Mouse (Mus musculus): Measurements from ENCODE around the gene Fam89a.

Gene Fam89a

DNA sequence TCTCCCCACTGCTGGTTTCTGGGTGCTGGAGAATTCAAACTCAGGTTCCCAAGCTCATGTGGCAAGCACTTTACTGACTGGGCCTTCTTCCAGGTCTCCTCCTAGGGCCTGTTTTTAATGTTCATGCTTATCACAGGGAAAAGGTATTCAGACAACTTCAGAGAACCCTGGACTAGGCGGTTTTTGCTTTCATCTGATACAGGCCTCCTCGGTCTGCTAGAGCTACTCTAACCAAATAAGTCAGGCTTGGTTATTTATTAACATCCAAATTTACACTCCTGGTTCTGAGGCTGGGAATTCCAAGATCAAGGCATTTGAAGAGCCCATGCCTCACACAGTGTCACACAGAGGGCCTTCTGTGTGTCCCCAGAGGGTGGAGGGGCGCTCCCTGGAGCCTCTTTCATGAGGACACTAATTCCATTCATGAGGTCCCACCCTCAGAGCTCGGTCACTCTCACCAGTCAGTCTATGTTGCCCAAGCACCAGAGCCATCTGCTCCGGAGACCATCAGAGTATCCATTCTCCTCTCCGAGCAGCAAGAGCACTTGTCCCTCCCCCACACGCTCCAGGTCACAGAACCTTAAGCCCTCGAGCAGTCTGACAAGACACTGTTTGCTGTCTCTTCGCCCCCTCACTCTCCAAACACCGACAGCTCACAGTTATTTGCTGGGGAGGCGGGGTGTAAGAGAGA, 2.6 kb upstream of the Fam89a start:
- peak in 1 of 2 experiments; percentile 24 for DNase-seq (ENCODE audit: low spot score in 2 of 2)

- DNase-seq (ENCODE audit: low spot score in 2 of 2) = no peak
Observed at GRCm38 (mm10) chr8:124752325-124752862, 762 bp upstream of the Fam89a start.

GRCm38 (mm10) chr8:124751191-124751590, 441 bp downstream of the Fam89a start:
- DNase-seq (ENCODE audit: low spot score in 2 of 2) = no peak

- no peak for DNase-seq (ENCODE audit: low spot score in 2 of 2)
Observed at GRCm38 (mm10) chr8:124746661-124747060, 5.0 kb downstream of the Fam89a start.

DNA sequence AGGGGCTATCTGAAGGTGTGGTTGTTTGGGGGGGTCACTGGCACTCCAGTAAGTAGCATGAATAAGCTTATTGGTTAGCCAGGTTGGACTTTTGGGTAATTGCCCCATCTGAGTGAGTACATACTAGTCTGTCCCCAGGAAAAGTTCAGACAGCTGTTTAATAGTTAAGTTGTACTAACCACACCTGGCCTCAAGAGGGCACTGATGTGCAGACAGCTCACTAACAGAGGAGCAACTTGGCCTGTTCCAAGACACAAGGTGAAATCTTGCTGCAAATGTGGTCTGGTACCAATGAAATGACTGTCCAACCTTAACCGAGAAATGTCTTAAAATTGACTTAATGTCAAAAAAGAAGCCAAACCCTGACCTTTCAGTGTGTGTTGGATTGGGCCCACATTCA, 12.4 kb downstream of the Fam89a start:
- no peak for DNase-seq (ENCODE audit: low spot score in 2 of 2)

DNA sequence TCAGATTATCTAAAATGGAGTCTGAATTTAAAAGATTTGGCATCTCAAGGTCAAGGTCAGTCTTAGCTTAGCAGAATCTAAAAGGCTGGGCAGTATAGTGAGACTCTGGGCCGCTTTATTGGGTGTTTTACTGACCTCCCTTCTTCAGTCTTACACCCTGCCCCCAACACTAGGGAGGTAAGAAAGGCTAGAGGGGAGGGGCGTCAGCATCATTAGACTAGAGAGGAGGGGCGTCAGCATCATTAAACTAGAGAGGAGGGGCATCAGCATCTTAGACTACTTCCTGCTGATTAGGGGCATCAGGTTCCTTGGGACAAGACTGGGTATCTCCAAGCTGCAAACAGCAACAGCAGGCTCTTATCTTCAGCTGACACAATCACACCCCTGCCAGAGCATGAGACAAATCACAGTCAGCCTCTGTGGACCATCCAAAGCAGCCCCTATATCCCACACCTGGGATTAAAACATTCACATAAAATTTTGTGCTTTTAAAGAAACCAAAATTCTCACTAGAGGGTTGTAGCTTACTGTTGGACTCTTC, 16.2 kb downstream of the Fam89a start:
- DNase-seq (ENCODE audit: low spot score in 2 of 2) = no peak

GRCm38 (mm10) chr8:124732828-124733227, 18.8 kb downstream of the Fam89a start:
- no peak for DNase-seq (ENCODE audit: low spot score in 2 of 2)

- DNase-seq (ENCODE audit: low spot score in 2 of 2) = no peak
Observed at GRCm38 (mm10) chr8:124724301-124724700, 27.3 kb downstream of the Fam89a start.

GRCm38 (mm10) chr8:124721862-124722515, 29.6 kb downstream of the Fam89a start, which contains the start of the genes Ttc13 and Arv1:
Gene Ttc13, minus strand, starts transcription at chr8:124721983.
Gene Arv1, plus strand, starts transcription at chr8:124722139.
- peak; percentile 93 to 95 for DNase-seq (ENCODE audit: low spot score in 2 of 2)

DNA sequence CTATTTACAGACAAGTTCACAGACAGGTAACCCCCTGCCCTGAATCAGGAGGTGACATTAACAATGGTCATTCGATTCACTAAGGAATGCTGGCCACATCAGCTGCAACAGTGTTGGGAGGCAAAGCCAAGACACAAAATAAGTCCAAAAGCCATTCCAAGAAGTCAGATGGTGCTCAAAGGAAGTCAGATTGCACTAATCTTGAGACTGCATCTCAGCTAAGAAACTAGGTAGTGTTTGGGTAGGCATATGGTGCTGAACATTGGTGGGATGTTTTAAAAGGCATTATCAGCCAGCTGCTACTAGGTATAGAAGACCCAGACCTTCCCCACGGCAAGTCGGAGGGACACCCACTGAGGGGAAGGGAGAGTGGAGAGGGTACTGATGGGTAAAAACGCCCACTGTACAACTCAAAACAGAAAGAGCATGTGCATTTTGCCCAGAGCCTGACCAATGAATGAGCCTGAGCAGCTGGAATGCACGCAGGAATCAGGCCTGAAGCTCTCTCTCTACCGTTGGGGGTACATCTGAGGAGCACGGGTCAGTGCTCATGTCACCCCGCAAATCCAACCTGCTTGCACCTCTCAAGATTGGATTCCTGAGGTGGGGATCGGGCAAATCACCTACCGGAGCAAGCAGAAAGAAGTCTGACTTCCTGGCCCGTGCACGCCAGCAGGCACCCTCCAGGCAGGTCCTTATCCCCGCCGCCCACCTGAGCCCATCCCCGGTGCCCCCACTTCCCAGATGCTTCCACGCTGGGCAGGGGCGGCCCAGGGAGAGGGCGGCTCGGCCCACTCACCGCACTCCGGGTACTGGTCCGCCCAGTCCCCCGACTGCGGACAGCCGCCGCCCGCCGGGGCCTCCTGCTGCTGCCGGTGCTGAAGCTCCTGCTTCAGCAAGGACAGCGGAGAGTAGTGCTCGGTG, 30.4 kb downstream of the Fam89a start:
- peak in 1 of 2 experiments; percentile 19 for DNase-seq (ENCODE audit: low spot score in 2 of 2)

GRCm38 (mm10) chr8:124720133-124720532, 31.5 kb downstream of the Fam89a start:
- no peak for DNase-seq (ENCODE audit: low spot score in 2 of 2)

DNA sequence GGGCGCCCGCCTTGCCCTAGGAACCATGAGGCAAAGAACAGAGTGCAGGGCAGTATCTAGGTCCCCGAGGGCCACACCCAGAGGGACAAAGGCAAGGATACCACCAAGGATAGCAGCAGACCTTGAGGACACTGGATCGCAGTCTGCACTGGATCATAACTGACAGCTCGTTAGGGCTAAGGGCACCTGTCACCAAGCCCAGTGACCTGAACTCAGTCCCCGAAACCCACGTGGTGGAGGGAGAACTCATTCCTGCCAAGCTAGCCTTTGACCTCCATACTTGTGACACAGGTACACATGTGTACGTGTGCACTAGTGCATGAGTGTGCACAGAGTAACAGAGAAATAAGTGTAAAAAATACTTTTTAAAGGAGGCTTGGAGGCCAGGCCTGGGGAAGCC, 35.9 kb downstream of the Fam89a start:
- DNase-seq (ENCODE audit: low spot score in 2 of 2) = no peak

DNA sequence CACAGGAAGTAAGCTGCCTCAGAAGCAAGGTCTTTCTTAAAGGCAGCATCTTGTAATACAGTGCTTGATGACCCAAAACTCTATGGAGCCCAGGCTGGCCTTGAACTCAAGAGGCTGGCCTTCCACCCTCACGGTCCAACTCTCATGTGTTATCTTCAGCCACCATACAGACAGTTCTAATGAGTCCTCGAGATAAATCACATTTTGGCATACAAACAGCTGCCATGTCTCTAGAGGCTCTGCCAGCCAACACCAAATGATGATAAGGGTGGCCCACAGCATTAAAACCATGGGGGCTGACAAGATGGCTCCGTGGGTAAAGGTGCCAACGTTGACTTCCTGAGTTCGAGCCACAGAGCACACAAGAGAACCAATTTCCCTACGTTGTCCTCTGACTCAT, 38.4 kb downstream of the Fam89a start:
- no peak for DNase-seq (ENCODE audit: low spot score in 2 of 2)

GRCm38 (mm10) chr8:124705823-124706222, 45.8 kb downstream of the Fam89a start:
- no peak for DNase-seq (ENCODE audit: low spot score in 2 of 2)

GRCm38 (mm10) chr8:124704376-124704775, 47.3 kb downstream of the Fam89a start:
- DNase-seq (ENCODE audit: low spot score in 2 of 2) = no peak

- no peak for DNase-seq (ENCODE audit: low spot score in 2 of 2)
Observed at GRCm38 (mm10) chr8:124703526-124703925, 48.1 kb downstream of the Fam89a start.

DNA sequence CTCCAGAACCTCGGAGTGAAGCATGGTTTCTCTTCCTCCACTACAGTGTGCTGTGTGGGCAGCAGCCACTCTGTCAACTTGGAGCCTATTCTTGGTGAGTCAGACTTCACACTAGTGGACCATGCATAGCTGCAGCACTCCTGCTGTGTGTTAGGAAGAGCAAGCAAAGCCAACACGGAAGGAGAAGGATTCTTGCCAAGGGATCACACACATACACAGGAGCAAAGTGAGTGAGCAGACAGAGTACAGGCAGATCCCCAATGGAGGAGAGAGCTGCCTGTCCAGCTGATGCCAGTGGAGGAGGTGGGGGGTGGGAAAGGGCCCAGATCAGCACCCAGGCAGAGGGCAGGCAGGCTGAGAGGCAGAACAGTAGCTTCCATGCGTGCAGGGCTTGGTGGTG, 49.4 kb downstream of the Fam89a start:
- DNase-seq (ENCODE audit: low spot score in 2 of 2) = peak in 1 of 2 experiments; percentile 46

- DNase-seq (ENCODE audit: low spot score in 2 of 2) = no peak
Observed at GRCm38 (mm10) chr8:124701023-124701422, 50.6 kb downstream of the Fam89a start.

DNA sequence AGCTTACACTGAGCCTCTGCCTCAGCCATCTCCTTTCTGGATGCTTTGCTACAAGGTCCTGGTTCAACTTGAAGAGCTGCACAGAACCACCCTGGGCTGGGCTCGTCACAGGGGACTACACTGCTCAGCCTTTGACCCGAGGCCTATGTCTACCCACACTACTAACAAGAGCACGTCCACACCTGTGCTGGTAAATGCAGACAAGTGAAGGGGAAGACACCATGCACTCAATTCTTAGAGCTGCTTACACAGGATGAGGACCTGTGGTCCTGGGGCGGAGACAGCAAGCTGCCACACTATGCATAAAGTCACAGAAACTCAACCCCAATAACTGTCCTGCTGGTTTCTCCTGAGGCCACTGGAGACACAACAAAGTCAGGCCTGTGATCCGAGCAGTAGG, 51.4 kb downstream of the Fam89a start:
- DNase-seq (ENCODE audit: low spot score in 2 of 2) = no peak

DNA sequence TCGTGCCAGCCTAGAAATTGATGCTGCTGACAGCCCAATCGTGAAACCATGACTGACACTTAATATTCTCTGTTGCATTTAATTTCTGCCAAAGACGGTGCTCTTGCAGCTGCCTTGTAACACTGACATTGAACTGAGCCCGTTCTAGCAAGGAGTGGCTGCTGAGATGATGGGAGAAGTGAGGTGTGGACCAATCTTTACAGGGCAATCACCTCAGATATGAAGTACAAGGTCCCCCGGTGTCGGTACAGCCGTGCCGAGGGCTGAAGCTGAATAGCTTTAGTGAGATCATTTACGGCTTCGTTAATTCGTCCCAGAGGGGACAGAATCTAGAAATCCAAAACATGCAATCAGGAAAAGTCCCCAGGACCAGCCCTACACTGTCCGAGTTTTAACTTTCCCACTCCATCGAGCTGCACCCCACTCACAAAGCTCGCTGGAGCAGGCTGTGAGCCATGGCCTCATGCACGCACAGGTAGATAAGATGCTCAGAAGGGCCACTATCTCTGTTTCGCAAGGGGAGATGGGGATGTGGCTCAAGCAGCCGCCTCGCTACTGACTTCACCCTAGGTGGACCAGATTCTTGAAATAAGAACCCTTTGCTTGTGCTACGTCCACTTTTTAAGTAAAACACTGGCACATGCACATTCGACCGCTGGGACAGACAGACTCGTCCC, 56.1 kb downstream of the Fam89a start:
- no peak for DNase-seq (ENCODE audit: low spot score in 2 of 2)

- DNase-seq (ENCODE audit: low spot score in 2 of 2) = no peak
Observed at GRCm38 (mm10) chr8:124691706-124692105, 59.9 kb downstream of the Fam89a start.

Data from left cerebral cortex, adult 9 months (tissue).